Mouse (Mus musculus): Measurements from ENCODE around the gene Ap1s3.

Gene Ap1s3

DNA sequence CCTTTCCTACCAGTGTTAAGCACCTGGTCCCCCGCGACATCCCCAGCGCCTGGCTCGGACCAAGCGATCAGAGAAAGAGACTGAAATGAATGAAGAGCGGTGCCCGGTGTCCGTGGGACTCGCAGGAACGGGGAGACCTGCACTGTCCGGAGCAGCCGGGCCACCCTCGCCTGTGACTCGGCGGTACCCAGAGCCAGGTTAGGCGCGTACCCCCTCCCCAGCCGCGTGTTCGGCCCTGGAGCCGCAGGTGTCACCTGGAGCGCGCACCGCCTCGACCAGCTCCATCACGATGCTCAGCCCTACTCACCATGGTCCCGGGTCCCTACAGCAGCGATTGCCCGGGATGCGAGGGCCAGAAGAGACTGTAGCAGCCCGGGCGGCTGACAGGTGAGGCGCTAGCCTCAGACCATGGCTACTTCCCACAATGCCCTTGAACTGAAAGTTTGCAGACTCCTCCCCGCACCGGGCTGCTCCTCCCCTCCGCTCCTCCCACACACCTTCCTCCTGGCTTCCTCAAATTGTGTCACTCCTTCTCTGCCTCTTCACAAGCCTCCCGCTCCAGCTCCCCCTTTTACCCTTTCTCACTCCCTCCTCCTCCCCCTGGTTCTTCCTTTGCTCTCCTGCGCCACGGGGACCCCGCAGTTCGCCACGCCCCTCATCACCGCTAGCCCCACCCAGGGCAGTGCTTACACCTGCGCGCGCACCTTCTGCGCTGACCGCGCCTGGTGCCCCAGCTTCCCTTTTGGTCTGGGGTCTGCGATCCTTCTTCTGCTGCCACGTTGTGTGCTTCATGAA is at the start of gene Ap1s3:
Ap1s3 (minus strand) TSS at position 430 of the 795 bp plus-strand sequence.
- in situ Hi-C loops (cut with MboI; ENCODE audit: low sequenced_read_pairs), result no loop called here

DNA sequence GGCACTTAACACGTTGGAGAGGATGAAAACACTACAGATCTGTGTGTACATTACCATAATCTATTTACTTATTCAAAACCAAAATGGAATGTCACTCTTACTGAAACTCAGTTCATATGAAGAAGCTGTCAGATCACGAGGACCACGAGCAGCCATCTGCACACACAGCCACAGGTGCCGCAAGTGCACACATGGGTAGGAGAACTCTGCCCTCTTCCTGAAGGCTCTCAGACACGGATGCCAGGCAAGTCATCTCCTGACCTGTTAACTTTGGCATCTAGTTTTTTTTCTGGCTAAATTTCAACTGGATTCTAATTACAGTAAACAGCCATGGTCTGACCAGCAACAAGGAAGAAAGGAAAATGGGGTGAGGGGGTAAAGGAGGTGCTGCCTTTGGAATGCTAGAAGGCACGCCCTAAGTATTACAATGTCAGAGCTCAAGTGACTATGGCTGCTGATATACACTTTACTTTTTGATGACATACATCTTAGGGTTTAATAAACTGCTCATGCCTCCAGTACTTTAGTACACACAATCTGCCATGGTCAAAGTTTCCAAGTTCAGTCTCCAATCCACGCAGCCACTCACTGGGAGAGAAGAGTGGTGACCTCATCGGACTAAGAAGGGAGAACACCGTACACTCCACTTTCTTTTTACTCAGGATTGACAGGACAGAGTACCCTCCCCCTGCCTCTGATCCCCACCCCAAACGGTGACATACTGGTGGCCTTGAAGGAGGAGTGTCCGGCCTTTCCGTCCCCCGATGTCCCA is 42.6 kb upstream of the Ap1s3 start:
- in situ Hi-C loops (cut with MboI; ENCODE audit: low sequenced_read_pairs), result no loop called here

DNA sequence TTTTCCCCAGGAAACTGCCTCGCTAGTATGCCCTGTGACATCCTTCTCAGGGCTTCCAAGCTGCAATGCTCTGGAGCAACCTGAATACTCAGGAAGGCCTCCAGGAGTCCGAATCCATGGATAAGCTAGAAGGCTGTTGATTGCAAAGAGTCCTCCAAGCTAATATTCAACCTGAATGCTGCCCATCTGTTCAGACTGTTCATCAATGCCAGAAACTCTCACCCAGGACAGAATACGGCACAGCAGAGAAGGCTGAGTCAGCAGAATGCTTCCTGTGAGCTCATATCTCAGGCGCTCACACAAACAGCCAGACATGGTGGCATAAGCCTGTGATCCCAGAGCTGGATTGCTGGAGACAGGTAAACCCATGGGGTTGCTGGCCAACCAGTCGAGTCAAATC is 41.3 kb upstream of the Ap1s3 start:
- in situ Hi-C loops (cut with MboI; ENCODE audit: low sequenced_read_pairs), result no loop called here

DNA sequence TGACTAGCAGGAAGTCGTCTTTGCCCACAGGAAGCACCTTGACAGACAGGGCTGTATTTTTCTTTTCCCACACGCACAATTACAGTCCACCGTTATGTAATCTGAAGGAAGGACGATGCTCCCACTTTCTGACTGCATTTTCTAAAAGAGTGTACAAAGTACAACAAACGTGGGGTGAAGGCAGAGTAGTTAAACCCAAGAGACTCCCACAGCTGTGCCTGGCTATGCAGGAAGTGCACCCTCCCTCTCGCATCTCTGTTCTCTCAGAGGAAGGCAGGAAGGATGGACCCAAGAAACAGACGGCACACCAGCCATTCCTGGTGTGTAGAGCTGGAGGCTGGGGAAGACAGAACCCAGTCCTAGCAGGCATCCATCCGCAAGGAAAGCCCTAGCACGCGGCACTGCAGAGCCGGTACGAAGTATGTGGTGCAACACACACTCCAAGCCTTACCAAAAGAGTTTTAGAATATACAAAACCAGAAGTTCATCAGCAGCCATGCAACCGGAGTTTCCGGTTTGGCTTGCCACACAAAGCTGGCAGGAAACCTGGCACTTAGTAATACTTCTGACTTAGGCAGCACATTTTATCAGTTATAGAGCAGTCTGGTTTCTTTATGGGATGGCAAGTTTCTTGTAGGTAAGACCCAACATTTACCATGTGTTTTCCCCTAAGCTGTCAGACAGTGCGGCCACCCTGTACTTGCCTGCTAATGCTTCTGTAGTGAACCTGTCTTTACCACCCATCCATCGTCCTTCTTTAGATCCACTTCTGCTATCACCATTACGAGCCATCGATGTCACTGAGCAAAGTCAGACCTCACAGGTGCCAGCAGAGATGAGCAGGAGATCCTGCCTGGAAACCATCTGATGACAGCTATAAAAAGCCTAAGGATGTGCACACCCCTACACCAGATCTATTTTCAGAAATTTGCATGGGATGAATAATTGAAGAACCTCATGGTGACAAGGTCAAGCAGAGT is 39.7 kb upstream of the Ap1s3 start:
- in situ Hi-C loops (cut with MboI; ENCODE audit: low sequenced_read_pairs), result no loop called here

DNA sequence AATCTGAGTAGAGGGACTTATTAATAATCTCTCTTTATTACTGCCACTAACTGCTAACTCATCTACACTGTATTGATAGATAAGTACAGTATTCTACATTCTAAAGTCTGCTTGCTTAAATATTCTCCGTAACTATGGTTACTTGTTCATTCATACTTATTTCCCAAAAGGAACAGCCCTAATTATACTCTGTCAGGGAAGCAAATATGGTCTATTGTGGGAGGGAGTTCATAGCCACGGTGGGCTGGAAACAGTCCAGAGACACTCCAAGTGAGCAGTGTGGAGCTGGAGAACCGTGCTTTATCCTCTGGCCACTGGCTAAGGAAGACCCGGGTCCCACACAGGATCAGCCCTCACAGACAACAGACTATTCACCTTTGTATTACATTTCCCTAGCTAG is 38.9 kb upstream of the Ap1s3 start:
- in situ Hi-C loops (cut with MboI; ENCODE audit: low sequenced_read_pairs), result no loop called here

DNA sequence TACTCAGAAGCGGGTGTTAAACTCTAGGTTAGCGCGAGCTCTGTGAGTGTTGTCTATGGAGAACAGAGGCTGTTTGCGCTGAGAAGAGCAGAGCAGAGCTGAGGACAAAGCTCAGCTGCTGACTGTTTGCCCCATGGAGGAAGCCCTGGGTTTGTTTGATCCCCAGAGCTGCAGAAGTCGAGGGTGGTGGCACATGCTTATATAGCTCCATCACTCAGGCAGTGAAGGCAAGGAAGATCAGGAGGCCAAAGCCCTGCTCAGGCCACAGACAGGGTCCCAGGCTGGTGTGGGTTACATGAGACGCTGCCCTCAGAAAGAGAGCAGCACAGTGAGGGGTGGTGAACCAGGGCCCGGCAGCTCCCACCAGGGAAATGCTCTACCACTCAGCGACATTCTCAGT is 38.4 kb upstream of the Ap1s3 start:
- in situ Hi-C loops (cut with MboI; ENCODE audit: low sequenced_read_pairs), result no loop called here

DNA sequence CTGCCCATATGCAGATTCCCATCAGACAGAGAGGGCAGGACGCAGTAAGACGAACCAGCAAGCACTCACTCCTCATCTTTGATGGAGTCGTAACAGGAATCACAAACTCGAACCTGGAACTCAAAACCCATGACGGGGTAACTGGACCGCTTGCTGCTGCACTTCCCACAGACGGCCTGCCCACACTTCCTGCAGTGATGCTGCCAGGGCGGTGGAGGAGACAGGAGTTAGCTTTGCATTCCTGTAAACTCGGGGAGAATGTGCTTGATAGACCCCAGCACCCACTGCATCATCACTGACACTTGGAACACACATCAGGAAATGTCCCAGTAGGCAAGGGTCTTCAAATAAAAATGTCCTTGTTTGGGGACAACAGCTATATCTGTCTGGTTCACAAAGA is 35.6 kb upstream of the Ap1s3 start:
- in situ Hi-C loops (cut with MboI; ENCODE audit: low sequenced_read_pairs), result no loop called here

DNA sequence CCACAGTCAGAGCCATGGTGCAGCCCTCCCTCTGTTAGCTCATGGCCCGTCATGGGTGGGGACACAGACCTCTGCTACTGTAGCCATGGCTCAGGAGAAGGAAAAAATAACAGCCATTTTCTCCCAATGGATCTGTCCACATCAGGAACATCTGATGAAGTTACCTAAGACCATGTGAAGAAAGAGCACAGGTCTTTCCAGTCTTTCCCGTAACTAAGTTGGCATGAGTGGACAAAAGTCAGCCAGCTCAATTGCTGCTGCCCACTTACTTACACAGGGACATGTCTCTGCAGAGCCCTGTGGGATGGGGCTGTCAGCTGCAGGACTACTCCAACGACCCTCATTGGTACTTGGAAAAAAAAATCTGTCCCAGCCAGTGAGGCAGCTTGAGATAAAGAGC is 34.9 kb upstream of the Ap1s3 start:
- in situ Hi-C loops (cut with MboI; ENCODE audit: low sequenced_read_pairs), result no loop called here

DNA sequence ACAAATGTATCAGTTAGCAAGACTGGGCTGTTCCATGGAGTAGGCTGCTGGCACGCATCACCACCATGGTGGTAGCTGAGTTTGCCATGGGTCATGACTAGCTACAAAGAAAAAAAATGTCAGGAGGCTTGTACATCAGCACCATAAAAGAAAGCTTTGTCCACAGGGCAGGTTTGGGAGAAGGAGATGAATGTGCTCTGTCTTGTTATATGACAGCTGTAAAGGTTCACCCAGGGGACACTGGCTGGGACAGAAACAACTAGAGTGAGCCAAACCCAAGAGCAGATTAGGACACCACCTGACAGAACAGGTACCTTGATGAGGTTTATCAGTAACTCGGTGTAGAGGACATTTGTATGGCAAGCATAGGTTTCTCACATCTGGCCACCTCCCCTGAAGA is 32.9 kb upstream of the Ap1s3 start:
- in situ Hi-C loops (cut with MboI; ENCODE audit: low sequenced_read_pairs), result no loop called here

DNA sequence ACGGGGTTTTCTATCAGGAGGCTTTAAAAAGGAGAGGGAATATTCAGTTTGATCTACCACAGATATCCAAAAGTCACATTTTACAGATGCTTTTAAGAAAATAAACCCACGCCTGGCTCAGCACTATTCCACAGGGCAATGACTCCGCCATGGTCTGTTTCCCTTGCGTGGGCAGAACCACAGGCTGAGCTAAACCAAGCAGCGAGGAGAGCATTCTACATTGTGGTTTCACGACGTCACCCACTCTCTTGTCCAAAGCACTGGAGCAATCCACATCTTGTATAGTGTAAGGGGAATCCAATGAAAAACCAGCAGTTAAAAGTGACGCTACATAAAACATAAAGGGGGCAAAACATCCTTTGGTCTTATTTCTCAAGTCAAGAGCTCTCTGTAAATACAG is 31.7 kb upstream of the Ap1s3 start:
- in situ Hi-C loops (cut with MboI; ENCODE audit: low sequenced_read_pairs), result no loop called here

DNA sequence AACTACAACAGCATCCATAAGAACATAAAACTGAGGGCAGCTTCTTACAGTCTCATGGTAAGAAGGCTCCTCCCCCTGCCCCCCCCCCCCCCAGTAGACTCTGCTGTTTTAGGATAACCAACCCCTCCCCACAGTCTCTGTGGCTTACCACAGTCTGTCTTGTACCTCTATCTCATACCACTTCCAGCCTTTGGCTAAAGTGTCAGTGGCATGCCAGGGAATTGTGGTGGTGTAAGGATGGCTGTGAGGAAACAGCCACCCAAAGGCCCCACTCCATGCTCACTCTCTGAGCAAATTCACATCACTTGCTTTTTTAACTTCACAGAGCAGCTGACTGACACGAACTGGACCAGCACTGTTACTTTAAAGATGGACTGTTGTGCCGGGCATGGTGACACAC is 26.7 kb upstream of the Ap1s3 start:
- in situ Hi-C loops (cut with MboI; ENCODE audit: low sequenced_read_pairs), result loop anchor here (25.0 kb wide), 1 partner anchor 961 kb away; no protein-coding TSS in a partner anchor

DNA sequence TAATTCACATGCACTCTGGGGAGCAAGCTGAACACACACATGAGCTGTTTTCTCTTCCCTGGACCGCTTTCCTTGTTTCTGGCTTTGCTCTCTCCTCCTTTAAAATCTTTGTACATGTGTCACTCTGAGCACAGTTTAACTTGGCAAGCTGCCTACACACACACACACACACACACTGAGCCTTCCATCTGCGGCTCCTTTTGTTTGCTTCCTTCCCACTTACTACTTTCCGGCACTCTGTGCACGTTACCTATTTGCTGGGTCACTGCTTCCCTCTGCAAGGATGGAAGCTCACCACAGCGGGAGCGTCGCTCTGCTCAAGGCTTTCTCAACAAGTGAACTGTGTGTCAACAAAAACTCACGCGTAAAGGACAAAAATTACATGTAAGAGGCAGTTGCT is 25.6 kb upstream of the Ap1s3 start:
- in situ Hi-C loops (cut with MboI; ENCODE audit: low sequenced_read_pairs), result loop anchor here (25.0 kb wide), 1 partner anchor 960 kb away; no protein-coding TSS in a partner anchor

DNA sequence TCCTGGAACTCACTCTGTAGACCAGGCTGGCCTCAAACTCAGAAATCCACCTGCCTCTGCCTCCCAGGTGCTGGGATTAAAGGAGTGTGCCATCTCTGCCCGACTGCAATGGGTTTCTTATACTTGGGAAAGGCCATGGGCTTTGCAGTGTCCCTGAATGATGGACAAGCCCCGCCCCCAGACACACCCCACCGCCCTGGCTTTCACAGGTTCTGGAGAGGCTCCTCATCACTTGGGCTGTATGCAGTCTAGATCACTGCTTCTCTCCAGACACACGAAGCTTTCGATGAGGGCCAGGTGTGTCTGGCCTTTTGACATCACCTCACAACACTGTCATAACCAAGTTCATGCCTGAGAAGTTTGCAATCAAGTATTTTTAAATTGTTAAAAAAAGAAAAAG is 25.2 kb upstream of the Ap1s3 start:
- in situ Hi-C loops (cut with MboI; ENCODE audit: low sequenced_read_pairs), result loop anchor here (25.0 kb wide), 1 partner anchor 960 kb away; no protein-coding TSS in a partner anchor

DNA sequence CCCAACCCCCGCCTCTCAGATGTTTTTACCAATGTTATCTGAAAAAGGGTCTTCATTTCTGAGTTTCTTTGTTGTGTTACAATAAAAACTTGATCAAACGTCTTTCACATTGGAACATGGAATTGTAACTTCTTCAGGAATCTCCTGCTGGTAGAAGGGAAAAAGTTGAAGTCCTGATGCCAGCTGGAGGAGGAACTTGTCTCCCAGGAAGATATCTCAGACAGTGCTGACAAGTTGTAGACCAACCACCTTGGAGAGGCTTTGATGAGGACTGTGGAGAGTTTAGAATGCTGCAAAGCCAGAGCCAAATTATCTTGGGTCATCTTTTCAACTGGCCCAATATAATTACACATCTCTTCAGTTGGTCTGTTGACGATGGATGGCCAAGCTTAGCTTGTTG is 20.7 kb upstream of the Ap1s3 start:
- in situ Hi-C loops (cut with MboI; ENCODE audit: low sequenced_read_pairs), result loop anchor here (25.0 kb wide), 1 partner anchor 955 kb away; no protein-coding TSS in a partner anchor

DNA sequence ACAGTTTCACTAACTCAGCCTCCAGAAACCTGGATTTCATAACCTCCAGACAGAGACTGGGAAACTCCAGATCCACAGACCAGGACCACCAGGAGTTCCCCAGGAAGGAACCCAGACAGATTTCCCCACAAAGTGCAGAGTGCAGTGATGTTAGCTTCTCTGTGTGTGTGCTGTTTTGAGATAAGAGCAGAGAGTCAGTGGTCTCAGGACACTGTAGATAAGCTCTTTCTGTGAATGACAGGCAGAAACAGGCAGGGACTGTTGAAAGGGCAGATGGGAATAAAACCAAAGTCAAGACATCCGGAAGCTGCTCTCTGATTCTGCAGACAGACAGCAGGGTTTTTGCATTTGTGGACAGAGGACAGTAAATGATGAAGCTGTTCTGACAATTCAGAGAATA is 15.5 kb upstream of the Ap1s3 start:
- in situ Hi-C loops (cut with MboI; ENCODE audit: low sequenced_read_pairs), result loop anchor here (25.0 kb wide), 1 partner anchor 950 kb away; no protein-coding TSS in a partner anchor

DNA sequence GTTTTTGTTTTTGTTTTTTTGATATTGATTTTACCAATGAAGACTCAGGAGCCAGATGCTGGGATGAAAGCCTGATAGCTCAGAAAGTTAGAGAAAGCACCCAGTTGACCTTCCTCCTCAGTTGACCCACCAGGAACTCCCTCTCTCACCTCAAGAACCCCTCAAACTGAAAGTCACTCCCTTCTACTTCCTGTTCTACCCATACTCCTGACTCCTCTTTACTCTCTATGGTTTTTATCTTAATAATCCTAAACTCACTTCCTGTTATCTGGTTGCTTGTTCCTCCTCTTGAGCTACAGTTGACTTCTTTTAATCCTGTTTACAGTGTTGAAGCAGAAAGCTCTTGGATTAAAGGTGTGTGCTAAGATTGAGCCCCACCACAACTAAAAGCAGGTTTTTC is 12.3 kb upstream of the Ap1s3 start:
- in situ Hi-C loops (cut with MboI; ENCODE audit: low sequenced_read_pairs), result loop anchor here (25.0 kb wide), 1 partner anchor 947 kb away; no protein-coding TSS in a partner anchor

DNA sequence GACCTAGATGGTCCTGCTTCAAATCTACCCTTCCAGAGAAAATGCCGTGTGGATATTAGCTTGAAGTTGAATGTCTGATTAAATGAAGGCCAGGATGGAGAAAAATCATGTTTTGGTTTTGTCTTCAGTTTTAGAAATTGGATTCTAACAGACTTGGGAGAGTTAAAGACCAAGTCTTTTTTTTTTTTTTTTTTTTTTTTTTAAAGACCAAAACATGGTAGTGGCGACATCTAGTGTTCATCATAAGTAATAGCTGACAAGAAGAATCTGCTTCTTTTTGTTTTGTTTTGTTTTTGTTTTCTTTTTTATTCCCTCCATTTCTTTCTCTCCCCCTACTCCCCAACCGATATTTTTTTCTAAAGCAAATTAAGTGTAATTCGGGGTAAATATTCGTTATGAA is 11.2 kb upstream of the Ap1s3 start:
- in situ Hi-C loops (cut with MboI; ENCODE audit: low sequenced_read_pairs), result loop anchor here (25.0 kb wide), 1 partner anchor 946 kb away; no protein-coding TSS in a partner anchor

DNA sequence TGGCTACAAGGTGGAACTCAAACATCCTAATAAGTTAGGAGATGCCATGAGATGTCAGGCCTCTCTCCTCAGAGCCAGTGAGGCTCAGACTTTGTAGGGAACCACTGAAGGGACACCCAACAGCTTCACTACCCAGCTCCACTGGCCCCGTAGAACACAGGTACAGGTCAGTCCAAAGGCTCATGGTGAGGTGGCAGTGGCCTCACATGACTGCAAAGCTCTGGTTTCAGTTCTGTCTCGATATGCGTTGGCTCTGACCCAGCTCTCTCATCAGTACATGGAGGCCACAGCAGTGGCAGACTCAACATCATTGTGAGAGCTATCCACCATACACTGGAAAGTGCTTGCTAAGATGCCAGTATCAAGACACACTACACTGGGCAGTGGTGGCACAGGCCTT is 9.0 kb upstream of the Ap1s3 start:
- in situ Hi-C loops (cut with MboI; ENCODE audit: low sequenced_read_pairs), result loop anchor here (25.0 kb wide), 1 partner anchor 943 kb away; no protein-coding TSS in a partner anchor

DNA sequence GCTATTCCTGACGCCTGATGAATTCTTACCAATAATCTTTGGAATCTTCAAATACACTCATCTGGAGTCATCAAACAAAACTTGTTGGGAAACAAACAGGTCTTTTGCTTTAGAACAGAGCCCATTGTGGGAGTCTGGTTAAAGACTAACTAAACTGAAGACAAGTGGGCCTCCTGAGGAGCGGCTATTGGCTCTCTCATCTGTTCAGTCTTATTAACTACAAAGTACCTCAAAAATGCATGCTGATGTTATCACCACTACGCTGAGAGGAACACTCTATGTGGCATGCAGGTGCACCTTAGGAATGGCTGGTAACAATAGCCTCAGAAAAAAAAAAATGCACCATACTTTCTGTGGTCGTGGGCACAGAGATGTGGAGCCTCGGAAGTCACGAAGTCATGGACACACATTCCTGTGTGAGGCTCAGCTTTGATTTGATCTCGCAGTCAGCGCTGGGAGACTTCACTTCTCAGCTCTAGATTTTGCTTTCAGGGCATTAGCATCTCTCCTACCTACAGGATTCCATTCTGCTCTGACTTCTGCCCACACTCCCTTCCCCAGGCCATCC is 6.4 kb upstream of the Ap1s3 start:
- in situ Hi-C loops (cut with MboI; ENCODE audit: low sequenced_read_pairs), result loop anchor here (25.0 kb wide), 1 partner anchor 941 kb away; no protein-coding TSS in a partner anchor

DNA sequence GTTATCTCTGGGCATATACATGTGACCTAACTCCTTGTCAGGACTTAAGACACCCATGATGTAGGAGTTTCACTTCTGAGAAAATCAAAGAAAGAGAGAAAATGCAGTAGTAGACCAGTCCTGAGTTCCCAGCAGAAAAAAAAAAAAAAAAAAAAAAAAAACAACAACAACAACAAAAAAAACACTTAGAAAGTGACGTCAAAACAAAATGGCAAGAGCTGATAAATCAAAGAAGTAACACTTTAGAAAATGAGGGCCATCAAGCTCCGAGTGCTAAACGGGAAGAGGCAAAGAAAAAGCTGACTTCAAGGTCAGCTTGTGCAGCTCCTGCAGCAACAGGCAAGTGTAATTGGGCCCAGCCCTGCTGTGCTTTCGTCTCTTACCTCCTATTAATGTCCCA is 3.9 kb upstream of the Ap1s3 start:
- in situ Hi-C loops (cut with MboI; ENCODE audit: low sequenced_read_pairs), result loop anchor here (25.0 kb wide), 1 partner anchor 938 kb away; no protein-coding TSS in a partner anchor
